Mouse (Mus musculus) thymus, adult 2 months (tissue): ENCODE measurements around the gene Lrrc8e.

Experiments
- CTCF ChIP-seq: fragments of 200-500 bp; IDR thresholded peaks from 2 replicates; pipeline ENCODE4 v1.5.1; 2012; ENCODE audit warnings: mild to moderate bottlenecking, control low read depth, low read length, moderate library complexity, borderline replicate concordance; ENCODE audit not compliant: control insufficient read depth, poor library complexity, insufficient read depth; ENCODE audit errors: extremely low read depth
- POLR2A ChIP-seq: fragments of 200-500 bp; IDR thresholded peaks from 2 replicates; pipeline ENCODE4 v1.6.1; 2012; ENCODE audit warnings: mild to moderate bottlenecking, low read length, control low read depth, moderate library complexity; ENCODE audit not compliant: control insufficient read depth, poor library complexity, insufficient read depth; ENCODE audit errors: extremely low read depth

GRCm38 (mm10) chr8:4276111-4276465 is 49.5 kb downstream of the Lrrc8e start:
- TF ChIP-seq CTCF = no peak
- no peak for TF ChIP-seq POLR2A
